Mouse (Mus musculus): ENCODE data around the gene Gm28374. TPM values are rescaled to one million over a fixed set of nuclear protein-coding genes. Genes with fewer than 3 reads are reported as not detected.

The Gm28374 gene
- total and polyA plus RNA-seq, 3 experiments = 0.40 TPM; not detected in 2

DNA sequence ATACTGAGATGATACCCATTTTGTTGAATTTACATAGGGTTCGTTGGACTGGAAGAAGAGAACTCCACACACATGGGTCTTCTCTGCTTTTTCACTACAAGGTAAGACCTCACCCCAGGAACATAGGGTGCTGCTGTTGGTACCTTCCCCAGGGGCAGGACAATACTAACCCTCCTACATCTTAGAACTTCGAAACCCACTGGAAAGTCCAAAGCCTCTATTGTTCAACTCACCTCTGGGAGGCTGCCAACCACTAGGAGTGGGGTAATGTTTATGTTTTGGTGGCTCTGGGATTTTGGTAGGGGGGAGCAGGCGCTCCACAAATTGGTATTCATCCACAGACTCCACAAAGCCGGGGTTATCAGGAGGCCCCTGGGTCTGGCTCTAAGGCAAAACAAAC lies 25.4 kb downstream of the Gm28374 start:
- Histone ChIP-seq H3K79me2 (replicated peaks; ENCODE audit: control insufficient read depth, extremely low read depth, insufficient read depth, poor library complexity, severe bottlenecking) (peaks cover 63% of the 10 kb centered on the region), H3K27me3 (replicated peaks) (no peaks in the 10 kb centered on the region), H3K9me3 (replicated peaks; ENCODE audit: low read length) (no peaks in the 10 kb centered on the region), H3K4me1 (ENCODE audit: control insufficient read depth in 1 of 2, insufficient read depth in 2 of 2) (peaks cover 13 to 59% of the 10 kb centered on the region in 2 experiments; a peak in 3 of 4 replicates), H3K4me3 (replicated peaks in 1 of 3; ENCODE audit: low read depth in 2 of 3, low read length in 2 of 3, poor library complexity in 1 of 3) (peak overlapping the region; percentile 70 to 99 (median 97)), H3K4me2 (ENCODE audit: insufficient read depth, low read depth, poor library complexity, severe bottlenecking) (peak overlapping the region; percentile 80), H3K9ac (ENCODE audit: insufficient read depth, low read depth) (peak overlapping the region; percentile 58), H3K27ac (ENCODE audit: insufficient read depth, low read depth) (no peak overlapping the region), H3K36me3 (replicated peaks in 1 of 2; ENCODE audit: control insufficient read depth in 1 of 2, insufficient read depth in 1 of 2, low read length in 1 of 2) (peaks cover 54 to 61% of the 10 kb centered on the region in 2 experiments)
- DNase-seq (ENCODE audit: extremely low read depth) = no peak
- in situ Hi-C loops (cut with MboI; ENCODE audit: low pct_ligation_motif_present, low pct_unique_long_range_greater_than_20kb, low sequenced_read_pairs) (no loop called here), dilution Hi-C loops (cut with MboI; ENCODE audit: extremely low pct_ligation_motif_present, extremely low pct_unique_long_range_greater_than_20kb, low sequenced_read_pairs) (no loop called here)
- no peak for TF ChIP-seq MAX (IDR thresholded peaks at IDR 0.05; ENCODE audit: low read length)
- no peak for TF ChIP-seq MAZ (IDR thresholded peaks at IDR 0.05; ENCODE audit: low read depth, low read length)
- TF ChIP-seq RCOR1 (conservative IDR thresholded peaks at IDR 0.05; ENCODE audit: low read depth, low read length) = no peak
- no peak for TF ChIP-seq SIN3A (IDR thresholded peaks at IDR 0.05; ENCODE audit: low read length)
- TF ChIP-seq E2F4 (IDR thresholded peaks at IDR 0.05; ENCODE audit: insufficient replicate concordance, low read depth, low read length) = no peak
- no peak for TF ChIP-seq MAFK (IDR thresholded peaks at IDR 0.05; ENCODE audit: insufficient replicate concordance, low read length)

- H3K36me3 ChIP-seq (replicated peaks in 1 of 2; ENCODE audit: control insufficient read depth in 1 of 2, insufficient read depth in 1 of 2, low read length in 1 of 2) = peaks cover 73 to 81% of the 10 kb centered on the region in 2 experiments
- in situ Hi-C loops (cut with MboI; ENCODE audit: low pct_ligation_motif_present, low pct_unique_long_range_greater_than_20kb, low sequenced_read_pairs) = no loop called here
- H3K4me1 ChIP-seq (ENCODE audit: control insufficient read depth in 1 of 2, insufficient read depth in 2 of 2) = peaks cover 35 to 79% of the 10 kb centered on the region in 2 experiments
- DNase-seq (ENCODE audit: extremely low read depth) = peak; percentile 55
- no peaks in the 10 kb centered on the region for H3K9me3 ChIP-seq (replicated peaks; ENCODE audit: low read length)
- no peaks in the 10 kb centered on the region for H3K27me3 ChIP-seq (replicated peaks)
- no peak overlapping the region for H3K27ac ChIP-seq (ENCODE audit: insufficient read depth, low read depth)
- dilution Hi-C loops (cut with MboI; ENCODE audit: extremely low pct_ligation_motif_present, extremely low pct_unique_long_range_greater_than_20kb, low sequenced_read_pairs) = no loop called here
- no peak overlapping the region for H3K9ac ChIP-seq (ENCODE audit: insufficient read depth, low read depth)
- H3K79me2 ChIP-seq (replicated peaks; ENCODE audit: control insufficient read depth, extremely low read depth, insufficient read depth, poor library complexity, severe bottlenecking) = peaks cover 78% of the 10 kb centered on the region
- no peak overlapping the region for H3K4me3 ChIP-seq (replicated peaks in 1 of 3; ENCODE audit: low read depth in 2 of 3, low read length in 2 of 3, poor library complexity in 1 of 3)
- peak; percentile 37; the same call in 1 of the 2 replicates for TF ChIP-seq ZMIZ1 (IDR thresholded peaks at IDR 0.05; ENCODE audit: low read depth, low read length)
- no peak for TF ChIP-seq CHD1 (IDR thresholded peaks at IDR 0.05; ENCODE audit: low read depth, low read length)
- no peak overlapping the region for H3K4me2 ChIP-seq (ENCODE audit: insufficient read depth, low read depth, poor library complexity, severe bottlenecking)
Measured at GRCm38 (mm10) chr19:6054296-6054695, 27.8 kb downstream of the Gm28374 start.

GRCm38 (mm10) chr19:6052516-6052915 lies 29.5 kb downstream of the Gm28374 start:
- Histone ChIP-seq H3K27me3 (replicated peaks) (no peaks in the 10 kb centered on the region), H3K36me3 (replicated peaks in 1 of 2; ENCODE audit: control insufficient read depth in 1 of 2, insufficient read depth in 1 of 2, low read length in 1 of 2) (peaks cover 74 to 84% of the 10 kb centered on the region in 2 experiments), H3K9me3 (replicated peaks; ENCODE audit: low read length) (no peaks in the 10 kb centered on the region), H3K4me1 (ENCODE audit: control insufficient read depth in 1 of 2, insufficient read depth in 2 of 2) (peaks cover 39 to 80% of the 10 kb centered on the region in 2 experiments), H3K9ac (ENCODE audit: insufficient read depth, low read depth) (no peak overlapping the region), H3K4me3 (replicated peaks in 1 of 3; ENCODE audit: low read depth in 2 of 3, low read length in 2 of 3, poor library complexity in 1 of 3) (no peak overlapping the region), H3K27ac (ENCODE audit: insufficient read depth, low read depth) (peak overlapping the region; percentile 14; the same call in 1 of the 2 replicates), H3K79me2 (replicated peaks; ENCODE audit: control insufficient read depth, extremely low read depth, insufficient read depth, poor library complexity, severe bottlenecking) (peaks cover 77% of the 10 kb centered on the region), H3K4me2 (ENCODE audit: insufficient read depth, low read depth, poor library complexity, severe bottlenecking) (no peak overlapping the region)
- TF ChIP-seq ZMIZ1 (IDR thresholded peaks at IDR 0.05; ENCODE audit: low read depth, low read length) (0 out of 2 replicates have a peak, but pooled peaks have one; percentile 0), ETS1 (conservative IDR thresholded peaks at IDR 0.05; ENCODE audit: low read depth, low read length) (no peak), MEF2A (IDR thresholded peaks at IDR 0.05; ENCODE audit: borderline replicate concordance, low read depth, low read length) (no peak)
- in situ Hi-C loops (cut with MboI; ENCODE audit: low pct_ligation_motif_present, low pct_unique_long_range_greater_than_20kb, low sequenced_read_pairs) (no loop called here), dilution Hi-C loops (cut with MboI; ENCODE audit: extremely low pct_ligation_motif_present, extremely low pct_unique_long_range_greater_than_20kb, low sequenced_read_pairs) (no loop called here)
- no peak for DNase-seq (ENCODE audit: extremely low read depth)

Measured in CH12.LX (cell line).